Mouse (Mus musculus): ENCODE data around the gene B3galt5. TPM values are rescaled to one million over a fixed set of nuclear protein-coding genes. Genes with fewer than 3 reads are reported as not detected.
A peak's percentile ranks its signal among the peaks of the same experiment; 100 is the strongest.
"Not testable (repeated sequence)": the region's sequence is repeated elsewhere in the genome, so short reads cannot be mapped to it uniquely, and the experiment has no call there.

B3galt5 gene
- polyA plus RNA-seq, 1 experiment from 2014 or later: 6.3 TPM

DNA sequence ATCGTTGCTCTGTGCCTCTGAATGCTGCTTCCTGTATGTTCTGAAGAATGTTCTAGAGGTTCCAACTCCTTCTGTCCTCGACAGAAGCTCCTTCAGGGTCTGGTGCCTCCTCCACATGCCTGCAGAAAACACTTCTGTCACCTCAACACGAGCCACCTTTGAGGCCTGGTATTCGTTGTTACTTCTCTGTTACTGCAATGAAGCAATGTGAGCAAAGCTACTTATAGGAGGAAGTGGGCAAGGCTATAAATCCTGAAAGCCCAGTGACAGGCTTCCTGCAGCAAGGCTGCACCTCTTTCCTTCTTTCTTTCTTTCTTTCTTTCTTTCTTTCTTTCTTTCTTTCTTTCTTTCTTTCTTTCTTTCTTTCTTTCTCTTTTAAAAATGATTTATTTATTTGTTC is 71.3 kb downstream of the B3galt5 start:
- Histone ChIP-seq H3K4me1 (replicated peaks) (no peaks in the 10 kb centered on the region), H3K27me3 (no peaks in the 10 kb centered on the region), H3K9me3 (no peaks in the 10 kb centered on the region), H3K4me2 (no peak overlapping the region), H3K9ac (no peak overlapping the region), H3K4me3 (no peak overlapping the region), H3K36me3 (no peaks in the 10 kb centered on the region), H3K27ac (replicated peaks) (no peak overlapping the region)
- WGBS: 82% methylated on average over 4 of the region's 4 CpGs
- no peak for ATAC-seq (ENCODE audit: low FRiP score, low read depth)

DNA sequence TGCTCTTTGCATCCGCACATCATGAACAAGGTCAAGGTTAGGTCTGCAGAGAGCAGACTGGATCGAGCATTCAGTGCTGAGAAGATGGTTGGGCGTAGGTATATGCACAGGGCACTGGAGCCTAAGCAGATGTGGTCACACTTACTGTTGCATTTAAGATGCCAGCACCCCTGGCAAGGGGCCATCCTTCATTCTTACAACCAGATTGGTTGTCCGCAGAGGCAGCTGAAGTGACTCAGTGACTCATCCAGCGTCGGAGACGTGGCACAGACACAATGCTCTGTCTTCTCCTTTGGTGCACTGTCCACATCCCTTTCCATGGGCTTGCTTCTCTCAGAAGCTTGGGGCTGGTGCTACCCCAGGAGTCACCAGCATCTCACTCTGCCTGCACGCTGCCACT is 82.2 kb downstream of the B3galt5 start:
- ATAC-seq (ENCODE audit: low FRiP score, low read depth): no peak
- Histone ChIP-seq H3K9me3 (no peaks in the 10 kb centered on the region), H3K36me3 (no peaks in the 10 kb centered on the region), H3K27me3 (no peaks in the 10 kb centered on the region), H3K4me3 (no peak overlapping the region), H3K27ac (replicated peaks) (no peak overlapping the region), H3K4me2 (no peak overlapping the region), H3K4me1 (replicated peaks) (no peaks in the 10 kb centered on the region), H3K9ac (no peak overlapping the region)
- WGBS: 94% methylated on average over 8 of the region's 8 CpGs

DNA sequence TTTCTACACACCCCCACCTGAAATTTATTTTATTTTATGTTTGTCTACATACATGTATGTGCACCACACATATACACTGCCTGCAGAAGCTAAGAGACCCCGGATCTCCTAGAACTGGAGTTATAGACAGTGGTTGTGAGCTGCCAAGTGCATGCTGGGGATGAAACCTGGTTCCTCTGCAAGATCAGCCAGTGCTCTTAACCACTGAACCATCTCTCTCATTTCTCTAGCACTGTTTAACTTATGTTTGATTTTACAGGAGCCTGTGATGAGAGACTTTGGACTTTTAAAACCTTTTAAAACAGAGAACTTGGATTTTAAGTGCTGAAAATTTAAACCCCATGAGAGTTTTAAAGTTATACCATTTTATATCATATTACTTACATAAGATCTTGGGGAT is 87.1 kb downstream of the B3galt5 start:
- no peak overlapping the region for H3K4me3 ChIP-seq
- H3K4me2 ChIP-seq: no peak overlapping the region
- H3K27me3 ChIP-seq: no peaks in the 10 kb centered on the region
- peaks cover 10% of the 10 kb centered on the region; the same call in 1 of the 2 replicates for H3K4me1 ChIP-seq (replicated peaks)
- no peak overlapping the region for H3K27ac ChIP-seq (replicated peaks)
- H3K9me3 ChIP-seq: no peaks in the 10 kb centered on the region
- 85% methylated on average over 1 of the region's 1 CpGs for WGBS
- H3K9ac ChIP-seq: no peak overlapping the region
- ATAC-seq (ENCODE audit: low FRiP score, low read depth): no peak
- H3K36me3 ChIP-seq: no peaks in the 10 kb centered on the region

DNA sequence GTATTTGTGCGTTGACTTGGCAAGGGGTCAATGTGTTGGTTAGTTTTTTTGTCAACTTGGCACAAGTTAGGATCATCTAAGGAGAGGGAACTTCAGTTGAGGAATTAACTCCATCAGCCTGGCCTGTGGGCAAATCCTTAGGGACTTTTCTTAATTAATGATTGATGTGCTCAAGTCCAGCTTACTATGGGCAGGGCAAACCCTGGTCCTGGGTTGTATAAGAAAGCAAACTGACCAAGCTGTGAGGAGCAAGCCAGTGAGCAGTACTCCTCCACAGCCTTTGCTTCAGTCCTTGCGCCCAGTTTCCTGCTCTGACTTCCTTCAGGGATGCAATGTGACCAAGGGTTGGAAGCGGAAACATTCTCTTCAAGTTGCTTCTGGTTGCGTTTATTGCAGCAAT is 87.6 kb downstream of the B3galt5 start:
- Histone ChIP-seq H3K27ac (replicated peaks) (no peak overlapping the region), H3K9ac (no peak overlapping the region), H3K4me3 (no peak overlapping the region), H3K27me3 (no peaks in the 10 kb centered on the region), H3K9me3 (no peaks in the 10 kb centered on the region), H3K4me2 (no peak overlapping the region), H3K36me3 (no peaks in the 10 kb centered on the region), H3K4me1 (replicated peaks) (peaks cover 10% of the 10 kb centered on the region; the same call in 1 of the 2 replicates)
- WGBS: 94% methylated on average over 4 of the region's 4 CpGs
- no peak for ATAC-seq (ENCODE audit: low FRiP score, low read depth)

DNA sequence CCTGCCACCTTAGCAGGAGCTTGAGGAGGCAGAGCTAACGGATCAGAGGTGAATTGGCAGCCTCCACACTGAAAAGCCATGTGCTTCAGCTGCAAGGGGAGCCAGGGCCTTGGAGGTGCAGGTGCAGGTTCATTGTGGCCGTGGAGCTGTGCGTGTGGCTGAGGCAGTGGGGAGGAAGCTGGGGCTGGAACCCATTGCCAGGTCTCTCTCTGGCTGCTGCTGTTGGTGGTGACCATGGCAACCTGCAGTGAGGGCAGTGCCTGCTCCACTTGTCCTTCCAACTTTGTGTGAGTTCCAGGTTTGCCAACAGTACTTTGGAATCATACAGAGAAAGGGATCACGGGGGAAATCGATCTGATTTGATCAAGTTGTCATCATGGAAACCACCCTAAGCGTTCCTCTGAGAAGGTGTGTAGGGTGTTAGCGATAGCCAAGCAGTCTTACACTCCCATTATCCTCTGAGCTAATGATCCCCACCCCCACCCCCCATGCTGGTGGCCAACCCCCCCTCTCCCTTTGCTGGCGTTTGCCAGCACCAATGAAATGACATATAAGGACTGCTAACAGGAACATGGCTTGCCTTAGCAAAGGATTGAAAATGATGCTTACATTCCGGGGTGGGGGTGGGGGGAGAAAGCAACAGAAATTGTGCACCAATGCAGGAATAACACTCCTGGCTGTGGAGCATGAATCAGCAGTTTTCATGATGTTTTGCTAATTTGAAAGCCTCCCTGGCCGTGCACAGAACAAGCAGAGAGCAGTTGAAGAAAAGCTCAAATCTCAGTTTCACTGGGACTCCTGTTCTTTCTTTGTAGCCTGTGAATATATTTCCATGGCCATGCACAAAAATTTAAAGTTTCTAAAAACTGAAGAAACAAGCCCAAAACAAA is 90.8 kb downstream of the B3galt5 start:
- WGBS: 35% methylated on average over 10 of the region's 10 CpGs

DNA sequence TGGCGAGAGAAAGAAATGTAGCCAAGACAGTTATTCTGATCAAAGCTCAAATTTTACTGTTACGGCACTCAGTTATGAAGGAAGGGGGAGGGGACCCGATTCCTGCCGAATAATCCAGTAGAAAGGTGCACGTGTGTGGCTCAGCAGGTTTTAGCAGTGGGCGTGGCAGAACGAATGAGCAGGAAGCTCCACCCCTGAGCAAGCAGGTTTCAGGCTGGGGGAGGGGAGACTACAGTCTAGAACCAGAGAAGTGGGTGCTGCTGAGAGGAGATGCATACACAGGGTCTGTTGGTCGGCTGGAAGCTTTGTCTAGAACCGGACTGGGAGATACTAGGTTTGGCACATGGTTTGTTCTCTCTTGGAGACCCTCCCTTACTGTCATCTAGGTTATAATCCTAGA is 91.7 kb downstream of the B3galt5 start:
- not testable (repeated sequence) for H3K4me2 ChIP-seq; H3K27me3 ChIP-seq; H3K4me3 ChIP-seq; H3K9ac ChIP-seq; ATAC-seq (ENCODE audit: low FRiP score, low read depth); H3K9me3 ChIP-seq; H3K36me3 ChIP-seq; H3K27ac ChIP-seq (replicated peaks)
- peaks cover 10% of the 10 kb centered on the region; the same call in 1 of the 2 replicates for H3K4me1 ChIP-seq (replicated peaks)
- 47% methylated on average over 9 of the region's 9 CpGs for WGBS

More for the DNA sequence above, 90.8 kb downstream of the B3galt5 start:
- ATAC-seq (ENCODE audit: low FRiP score, low read depth): peak; percentile 65; the same call in 1 of the 2 replicates
- H3K36me3 ChIP-seq: no peaks in the 10 kb centered on the region
- no peak overlapping the region for H3K27ac ChIP-seq (replicated peaks)
- H3K27me3 ChIP-seq: no peaks in the 10 kb centered on the region
- no peak overlapping the region for H3K4me3 ChIP-seq
- no peaks in the 10 kb centered on the region for H3K9me3 ChIP-seq
- H3K4me1 ChIP-seq (replicated peaks): peaks cover 10% of the 10 kb centered on the region; the same call in 1 of the 2 replicates
- no peak overlapping the region for H3K4me2 ChIP-seq
- H3K9ac ChIP-seq: no peak overlapping the region

DNA sequence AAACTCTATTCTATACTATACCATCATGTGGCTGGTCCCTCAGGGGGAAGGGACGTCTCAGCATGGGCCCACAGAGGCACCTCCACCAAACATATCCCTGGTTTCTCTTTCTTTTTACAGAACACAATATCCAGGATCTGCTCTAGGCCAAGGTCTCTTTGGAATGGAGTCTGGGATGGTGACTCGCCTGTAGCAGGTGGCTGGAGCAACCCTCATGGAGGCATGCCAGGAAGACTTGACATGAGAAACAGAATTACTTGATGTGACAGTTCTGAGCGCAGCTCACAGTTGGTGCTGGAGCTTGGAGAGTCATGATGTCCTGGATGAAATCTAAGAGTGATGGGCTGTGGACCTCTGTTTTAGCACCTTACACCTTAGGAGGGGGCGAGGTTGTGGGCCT is 104.0 kb downstream of the B3galt5 start:
- Histone ChIP-seq H3K27ac (replicated peaks) (no peak overlapping the region), H3K27me3 (no peaks in the 10 kb centered on the region), H3K4me1 (replicated peaks) (no peaks in the 10 kb centered on the region), H3K9ac (no peak overlapping the region), H3K4me3 (no peak overlapping the region), H3K4me2 (no peak overlapping the region), H3K9me3 (no peaks in the 10 kb centered on the region), H3K36me3 (no peaks in the 10 kb centered on the region)
- 86% methylated on average over 4 of the region's 4 CpGs for WGBS
- ATAC-seq (ENCODE audit: low FRiP score, low read depth): no peak

DNA sequence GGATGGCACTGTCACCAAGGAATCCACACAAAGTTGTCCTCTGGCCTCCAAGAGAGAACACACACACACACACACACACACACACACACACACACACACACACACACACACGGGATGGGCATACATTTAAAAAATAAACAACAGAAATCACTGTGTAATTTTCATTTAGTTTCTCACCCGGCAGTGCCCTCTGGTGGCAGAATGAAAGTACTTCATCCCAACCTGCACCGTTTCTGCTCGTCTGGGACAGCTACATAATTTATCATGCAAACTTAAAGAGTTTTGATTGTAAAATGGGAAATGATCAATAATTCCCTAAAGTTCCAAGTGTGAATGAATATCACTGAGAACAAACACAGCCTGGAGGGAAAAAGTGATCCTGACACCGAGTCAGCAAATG is 105.7 kb downstream of the B3galt5 start:
- Histone ChIP-seq H3K4me1 (replicated peaks) (peaks cover 6% of the 10 kb centered on the region; the same call in 1 of the 2 replicates), H3K9ac (no peak overlapping the region), H3K4me2 (no peak overlapping the region), H3K27me3 (no peaks in the 10 kb centered on the region), H3K36me3 (no peaks in the 10 kb centered on the region), H3K9me3 (no peaks in the 10 kb centered on the region), H3K27ac (replicated peaks) (no peak overlapping the region), H3K4me3 (no peak overlapping the region)
- ATAC-seq (ENCODE audit: low FRiP score, low read depth): no peak
- WGBS: 12% methylated on average over 5 of the region's 5 CpGs

DNA sequence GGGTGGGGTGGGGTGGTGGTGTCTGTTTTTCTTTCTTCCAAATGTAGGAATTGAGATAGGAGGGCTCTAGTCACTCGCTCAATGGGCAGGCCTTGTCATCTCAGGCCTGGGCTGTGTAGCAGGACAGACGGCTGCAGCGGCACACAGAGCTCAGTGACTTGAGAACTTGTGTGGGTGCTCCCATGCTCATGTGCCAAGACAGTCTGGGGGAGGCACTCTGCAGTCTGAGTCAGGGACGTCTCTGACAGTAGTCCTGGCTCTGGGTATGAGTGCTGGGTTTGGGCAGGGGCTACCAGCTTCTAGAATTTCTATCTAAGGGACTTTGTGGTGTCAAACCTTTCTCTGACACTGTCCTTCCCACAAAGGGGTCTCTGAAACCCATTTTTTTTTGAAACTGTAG is 106.3 kb downstream of the B3galt5 start:
- Histone ChIP-seq H3K4me2 (no peak overlapping the region), H3K4me3 (no peak overlapping the region), H3K4me1 (replicated peaks) (peaks cover 6% of the 10 kb centered on the region; the same call in 1 of the 2 replicates), H3K27ac (replicated peaks) (no peak overlapping the region), H3K9me3 (no peaks in the 10 kb centered on the region), H3K36me3 (no peaks in the 10 kb centered on the region), H3K9ac (no peak overlapping the region), H3K27me3 (no peaks in the 10 kb centered on the region)
- no peak for ATAC-seq (ENCODE audit: low FRiP score, low read depth)
- 84% methylated on average over 4 of the region's 4 CpGs for WGBS

DNA sequence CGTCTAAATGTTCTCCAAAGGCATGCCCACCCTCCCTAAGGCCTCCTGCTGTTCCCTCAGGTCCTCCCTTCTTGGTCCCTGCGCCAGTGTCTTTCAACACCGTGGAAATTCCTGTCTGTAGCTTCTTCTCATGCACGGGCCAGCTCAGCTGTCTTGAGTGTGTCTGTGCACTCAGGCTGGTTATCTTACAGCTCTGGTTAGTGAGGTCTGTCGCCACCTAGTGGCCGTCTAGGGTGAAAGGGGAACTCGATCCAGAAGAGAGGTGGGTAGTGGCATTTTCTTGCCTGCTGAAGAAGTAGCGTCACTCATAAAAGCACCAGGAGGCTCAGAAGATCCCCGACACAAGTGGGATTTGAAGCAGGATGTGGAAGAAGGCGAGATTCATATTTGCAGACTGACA is 109.5 kb downstream of the B3galt5 start:
- peak; percentile 71 for ATAC-seq (ENCODE audit: low FRiP score, low read depth)
- H3K27ac ChIP-seq (replicated peaks): no peak overlapping the region
- no peak overlapping the region for H3K9ac ChIP-seq
- no peaks in the 10 kb centered on the region for H3K27me3 ChIP-seq
- H3K36me3 ChIP-seq: no peaks in the 10 kb centered on the region
- 5% methylated on average over 10 of the region's 10 CpGs for WGBS
- no peak overlapping the region for H3K4me2 ChIP-seq
- H3K4me3 ChIP-seq: no peak overlapping the region
- H3K4me1 ChIP-seq (replicated peaks): peaks cover 11% of the 10 kb centered on the region; the same call in 1 of the 2 replicates
- H3K9me3 ChIP-seq: no peaks in the 10 kb centered on the region

DNA sequence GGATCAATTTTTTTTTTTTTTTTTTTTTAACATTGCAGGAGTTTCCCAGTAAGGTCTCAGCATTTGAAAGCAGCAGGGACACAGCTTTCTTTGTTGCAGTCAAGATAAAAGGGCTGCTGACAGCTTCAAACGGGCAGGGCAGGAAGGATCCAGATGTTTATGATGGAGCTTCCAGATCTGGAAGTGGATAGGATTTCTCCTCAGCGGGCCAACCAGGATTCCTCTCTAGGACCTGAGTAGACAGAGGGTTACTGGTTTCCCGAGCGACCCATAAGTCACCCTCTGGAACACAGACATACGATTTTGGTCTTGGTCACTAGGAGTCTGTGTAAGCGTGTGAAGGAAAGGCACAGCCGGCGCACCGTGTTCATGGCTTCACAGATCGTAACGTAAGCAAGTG is 112.5 kb downstream of the B3galt5 start:
- no peak for ATAC-seq (ENCODE audit: low FRiP score, low read depth)
- Histone ChIP-seq H3K4me1 (replicated peaks) (peaks cover 11% of the 10 kb centered on the region; the same call in 1 of the 2 replicates), H3K27me3 (no peaks in the 10 kb centered on the region), H3K9me3 (no peaks in the 10 kb centered on the region), H3K9ac (no peak overlapping the region), H3K4me2 (0 out of 2 replicates have a peak overlapping the region, but pooled peaks have one; percentile 3), H3K27ac (replicated peaks) (no peak overlapping the region), H3K36me3 (no peaks in the 10 kb centered on the region), H3K4me3 (no peak overlapping the region)
- WGBS: 60% methylated on average over 11 of the region's 11 CpGs

DNA sequence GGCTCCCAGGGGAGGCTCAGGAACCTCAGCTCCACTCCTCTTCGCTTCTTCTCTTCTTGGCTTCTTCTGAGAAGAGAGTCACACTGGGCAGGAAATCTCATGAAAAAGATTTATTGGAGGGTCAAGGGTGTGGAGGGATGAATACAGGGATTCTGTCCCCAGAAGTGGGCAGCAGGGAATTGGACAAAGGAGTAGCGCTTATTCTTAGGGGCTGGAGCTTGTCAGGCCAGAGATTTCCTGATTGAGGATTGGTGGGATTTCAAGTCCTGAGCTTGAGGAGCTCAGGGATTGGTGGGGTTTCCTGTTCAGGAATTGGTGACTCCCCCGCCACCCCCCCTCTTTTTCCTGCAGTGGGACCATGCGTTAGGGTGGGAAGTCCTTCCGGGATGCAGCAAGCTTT is 113.2 kb downstream of the B3galt5 start:
- no peaks in the 10 kb centered on the region for H3K36me3 ChIP-seq
- no peaks in the 10 kb centered on the region for H3K27me3 ChIP-seq
- no peaks in the 10 kb centered on the region for H3K9me3 ChIP-seq
- H3K4me1 ChIP-seq (replicated peaks): peaks cover 13% of the 10 kb centered on the region; the same call in 1 of the 2 replicates
- H3K4me3 ChIP-seq: no peak overlapping the region
- ATAC-seq (ENCODE audit: low FRiP score, low read depth): no peak
- no peak overlapping the region for H3K4me2 ChIP-seq
- H3K9ac ChIP-seq: no peak overlapping the region
- 86% methylated on average over 5 of the region's 5 CpGs for WGBS
- H3K27ac ChIP-seq (replicated peaks): no peak overlapping the region

All from hindbrain, embryonic 15.5 days (tissue).